Mouse (Mus musculus) NIH3T3 (cell line): Measurements from ENCODE around the gene Kdsr.

Source experiments
- DNase-seq: peaks from one replicate; pipeline ENCODE4 v3.0.0-alpha.2; 2012; ENCODE audit warnings: low read depth

Gene Kdsr

DNA sequence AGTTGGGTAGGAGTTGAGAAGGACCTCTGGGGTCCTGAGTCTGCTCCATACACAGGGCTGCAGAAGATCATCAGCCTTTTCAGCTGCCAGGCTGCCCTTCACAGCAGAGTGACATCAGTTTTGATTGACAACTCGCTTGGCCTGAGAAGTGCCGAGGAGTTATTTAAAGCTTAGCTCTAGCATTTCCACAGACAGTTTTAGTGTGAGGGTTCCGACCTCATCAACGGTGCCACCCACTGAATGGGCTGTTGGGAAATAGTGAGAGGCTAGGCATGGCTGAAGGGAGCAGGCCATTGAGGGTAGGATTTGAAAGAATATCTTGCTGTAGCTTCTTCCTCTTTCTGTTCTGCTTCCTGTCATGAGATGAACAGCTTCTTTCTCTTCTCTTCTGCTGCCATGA, 63.9 kb downstream of the Kdsr start:
- DNase-seq: no peak

GRCm38 (mm10) chr1:106694316-106694715, 65.2 kb downstream of the Kdsr start:
- peak; percentile 59 for DNase-seq

GRCm38 (mm10) chr1:106692599-106692998, 66.9 kb downstream of the Kdsr start:
- DNase-seq: no peak

DNA sequence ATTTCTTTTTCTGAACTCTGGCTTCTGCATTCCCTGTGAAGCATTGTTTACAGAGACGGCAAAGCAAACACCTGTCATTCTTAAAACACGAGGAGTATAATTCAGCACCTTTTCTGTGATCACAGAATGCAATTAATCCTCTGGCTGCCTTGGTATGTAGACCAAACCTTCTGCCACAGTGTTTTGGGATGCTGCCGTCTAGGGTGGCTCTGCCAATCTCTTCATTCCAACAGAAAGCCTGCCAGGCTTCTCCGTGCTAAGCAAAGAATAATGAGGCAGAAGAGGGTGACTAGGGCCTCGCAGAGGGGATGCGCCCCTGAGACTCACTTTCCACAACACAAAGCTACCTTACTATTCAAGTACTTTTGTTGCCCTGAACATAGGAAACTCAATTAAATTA, 68.6 kb downstream of the Kdsr start:
- no peak for DNase-seq

DNA sequence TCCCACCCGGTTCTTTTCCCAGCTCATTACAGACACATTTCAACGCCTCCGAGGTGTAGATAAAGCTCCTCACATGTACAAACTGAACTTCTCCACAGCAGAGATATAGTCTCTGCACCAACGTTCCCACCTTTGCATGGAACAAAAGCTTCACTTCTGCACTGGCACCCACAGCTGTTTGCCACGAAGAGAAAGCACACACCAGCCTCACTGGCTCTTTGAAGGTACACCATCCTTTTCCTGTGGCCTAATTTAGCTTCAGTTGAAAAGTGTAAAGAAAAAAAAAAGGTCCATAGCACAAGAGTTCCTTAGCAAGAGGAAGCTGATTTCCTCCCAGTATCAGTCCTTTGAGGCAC, 71.4 kb downstream of the Kdsr start:
- DNase-seq: no peak

- no peak for DNase-seq
Observed at GRCm38 (mm10) chr1:106687435-106688160, 71.9 kb downstream of the Kdsr start.

DNA sequence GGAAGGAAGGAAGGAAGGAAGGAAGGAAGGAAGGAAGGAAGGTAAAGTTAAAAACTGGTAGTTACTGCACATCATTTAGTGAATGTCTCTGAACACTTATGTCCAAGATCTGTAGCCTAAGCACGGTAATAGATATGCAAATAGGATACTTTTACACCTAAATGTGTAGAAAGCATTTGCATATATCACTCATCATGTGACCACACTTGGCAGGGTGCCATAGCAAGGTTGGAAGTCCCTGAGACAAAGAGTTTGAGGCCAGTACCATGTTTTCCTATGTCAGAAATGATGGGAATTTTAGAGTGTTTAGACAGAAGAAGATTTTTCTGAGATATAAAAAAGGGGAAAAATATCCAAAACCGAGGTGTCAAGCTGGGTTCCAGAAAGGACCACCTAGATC, 73.8 kb downstream of the Kdsr start:
- no peak for DNase-seq

- no peak for DNase-seq
Observed at GRCm38 (mm10) chr1:106684546-106684945, 75.0 kb downstream of the Kdsr start.

GRCm38 (mm10) chr1:106682829-106683228, 76.7 kb downstream of the Kdsr start:
- no peak for DNase-seq

DNA sequence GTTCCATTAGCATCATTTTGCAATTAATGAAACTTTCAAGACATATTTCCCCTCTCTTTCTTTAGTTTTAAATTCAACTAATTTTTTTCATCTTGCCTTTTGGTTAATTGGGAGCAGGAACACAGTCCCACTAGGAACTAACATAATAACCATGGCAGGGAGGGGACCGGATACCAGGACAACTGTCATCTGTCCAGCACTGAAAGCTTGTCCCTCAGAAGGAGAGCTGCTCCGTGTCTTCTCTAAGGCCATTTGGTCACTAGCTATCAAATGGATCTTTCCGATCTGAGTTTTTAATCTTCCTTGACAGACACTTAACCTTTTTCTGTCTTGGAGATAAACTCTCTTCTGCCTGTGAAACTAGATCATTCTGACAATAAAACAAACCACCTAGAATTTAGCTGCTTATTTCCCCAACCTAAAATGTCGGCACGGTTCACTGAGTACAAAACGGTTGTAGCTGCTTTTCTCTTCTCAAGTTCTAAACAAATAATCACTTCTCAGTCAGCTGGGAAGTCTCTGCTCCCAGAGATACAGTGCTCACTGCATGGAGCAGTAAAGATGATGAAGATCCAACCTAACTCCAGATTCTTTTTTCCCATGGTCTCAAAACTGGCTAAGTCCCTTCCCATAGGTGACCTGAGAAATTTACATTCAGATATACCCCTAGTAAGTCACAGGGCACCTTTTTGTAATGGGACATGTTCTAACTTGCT, 79.6 kb downstream of the Kdsr start:
- no peak for DNase-seq

DNA sequence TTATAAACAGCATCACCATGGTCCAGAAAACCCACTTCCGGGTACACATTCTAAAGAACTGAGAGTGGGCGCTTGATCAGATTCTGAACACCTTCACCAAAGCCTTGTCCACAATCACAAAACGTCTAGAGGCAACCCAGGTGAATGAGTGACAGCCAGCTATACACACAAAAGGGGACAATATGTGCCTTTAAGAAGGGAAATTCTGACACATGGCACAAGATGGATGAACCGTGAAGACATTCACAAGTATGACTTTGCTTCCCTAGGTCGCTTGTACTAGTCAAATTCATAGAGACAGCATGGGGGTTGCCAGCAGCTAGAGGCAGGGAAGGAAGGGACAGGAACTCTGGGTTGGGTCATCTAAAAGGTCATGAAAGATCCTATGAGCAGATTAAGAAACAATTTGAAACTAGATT, 81.5 kb downstream of the Kdsr start:
- no peak for DNase-seq
